Mouse (Mus musculus) midbrain, embryonic 12.5 days (tissue): Measurements from ENCODE around the gene Ms4a4b. TPM values are rescaled to one million over a fixed set of nuclear protein-coding genes. Genes with fewer than 3 reads are reported as not detected.
"Not testable (repeated sequence)": the region's sequence is repeated elsewhere in the genome, so short reads cannot be mapped to it uniquely, and the experiment has no call there.

ENCODE experiments used
- ATAC-seq: fragments of 200-750 bp; cut with Nextera tagmentation; 2 replicates; pipeline ENCODE4 v1.8.0; 2017; ENCODE audit warnings: low read depth, moderate TSS enrichment, moderate library complexity; ENCODE audit not compliant: low FRiP score
- H3K27ac ChIP-seq: fragments of 300-500 bp; sonication (generic); replicated peaks from 2 replicates; pipeline ENCODE4 v1.5.1; 2016; ENCODE audit warnings: mild to moderate bottlenecking
- H3K27me3 ChIP-seq: fragments of 300-500 bp; sonication (generic); 2 replicates; pipeline ENCODE4 v1.6.1; 2016; ENCODE audit warnings: mild to moderate bottlenecking
- H3K36me3 ChIP-seq: fragments of 300-500 bp; sonication (generic); 2 replicates; pipeline ENCODE4 v1.6.1; 2016
- H3K4me1 ChIP-seq: fragments of 300-500 bp; sonication (generic); 2 replicates; pipeline ENCODE4 v1.6.1; 2016
- H3K4me2 ChIP-seq: fragments of 300-500 bp; sonication (generic); replicated peaks from 2 replicates; pipeline ENCODE4 v1.6.1; 2016; ENCODE audit warnings: mild to moderate bottlenecking, moderate library complexity
- H3K4me3 ChIP-seq: fragments of 300-500 bp; sonication (generic); 2 replicates; pipeline ENCODE4 v1.5.1; 2016; ENCODE audit warnings: mild to moderate bottlenecking
- H3K9ac ChIP-seq: fragments of 300-500 bp; sonication (generic); replicated peaks from 2 replicates; pipeline ENCODE4 v1.6.1; 2016; ENCODE audit warnings: mild to moderate bottlenecking, moderate library complexity
- H3K9me3 ChIP-seq: fragments of 300-500 bp; sonication (generic); 2 replicates; pipeline ENCODE4 v1.6.1; 2016; ENCODE audit warnings: mild to moderate bottlenecking
- WGBS: fragments of 180-500 bp; shearing (Covaris S2); methylation state at CpG from one replicate; pipeline ENCODE4 v1.1.7; 2016; 5-methylcytosine and 5-hydroxymethylcytosine counted together
- polyA plus RNA-seq: library from polyadenylated mRNA; unstranded; fragments of >200 nt; fragmentation: Nextera tagmentation; extraction: Ambion mirVana; gene quantifications from 2 replicates; pipeline ENCODE4 v1.2.1, GENCODE M21; 2016

Ms4a4b gene
- polyA plus RNA-seq, 1 experiment from 2014 or later: not detected

DNA sequence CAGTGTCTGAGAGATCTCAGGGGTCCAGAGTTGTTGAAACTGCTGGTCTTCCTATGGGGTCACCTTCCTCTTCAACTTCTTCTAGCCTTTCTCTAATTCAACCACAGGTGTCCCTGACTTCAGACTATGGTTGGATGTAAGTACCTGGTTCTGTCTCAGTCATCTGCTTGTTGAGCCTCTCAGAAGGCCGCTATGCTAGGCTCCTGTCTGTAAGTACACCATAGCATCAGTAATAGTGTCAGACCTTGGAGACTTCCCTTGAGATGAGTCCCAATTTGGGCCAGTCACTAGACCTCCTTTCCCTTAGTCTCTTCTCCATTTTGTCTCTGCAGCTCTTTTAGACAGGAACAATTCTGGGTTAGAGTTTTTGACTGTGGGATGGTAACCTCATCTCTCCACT lies 49.3 kb downstream of the Ms4a4b start:
- Histone ChIP-seq H3K9me3 (no peaks in the 10 kb centered on the region), H3K36me3 (no peaks in the 10 kb centered on the region), H3K27ac (no peak overlapping the region), H3K9ac (no peak overlapping the region), H3K4me3 (no peak overlapping the region), H3K27me3 (no peaks in the 10 kb centered on the region), H3K4me2 (no peak overlapping the region), H3K4me1 (no peaks in the 10 kb centered on the region)
- ATAC-seq: no peak
- whole genome bisulfite sequencing: 81% methylated on average over 1 of the region's 1 CpGs

DNA sequence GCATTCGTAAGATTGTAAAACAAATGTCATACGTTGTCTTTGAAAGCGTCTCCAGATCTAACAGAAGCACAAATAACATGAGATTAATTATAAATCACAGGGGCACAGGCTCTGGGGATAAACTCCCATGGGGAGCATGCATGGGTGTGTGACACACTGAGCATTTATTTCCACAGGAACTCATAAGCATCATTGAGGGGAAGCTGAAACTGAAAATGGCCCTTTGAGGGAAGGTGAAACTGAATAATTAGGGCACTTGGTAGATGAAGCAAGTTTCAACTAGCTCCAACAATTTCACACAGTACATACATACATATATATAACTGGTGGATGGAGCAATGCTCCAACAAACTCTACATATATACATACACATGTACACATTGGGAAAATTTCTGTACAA lies 51.2 kb downstream of the Ms4a4b start:
- no peak overlapping the region for H3K9ac ChIP-seq
- no peak for ATAC-seq
- 89% methylated on average over 3 of the region's 3 CpGs for WGBS

GRCm38 (mm10) chr19:11496361-11496760 lies 53.0 kb downstream of the Ms4a4b start:
- Histone ChIP-seq H3K27me3 (no peaks in the 10 kb centered on the region), H3K9ac (no peak overlapping the region), H3K4me2 (no peak overlapping the region), H3K27ac (no peak overlapping the region), H3K9me3 (no peaks in the 10 kb centered on the region), H3K36me3 (no peaks in the 10 kb centered on the region), H3K4me1 (no peaks in the 10 kb centered on the region), H3K4me3 (no peak overlapping the region)
- 86% methylated on average over 6 of the region's 6 CpGs for WGBS
- no peak for ATAC-seq

More for the DNA sequence above, 51.2 kb downstream of the Ms4a4b start:
- H3K36me3 ChIP-seq: no peaks in the 10 kb centered on the region
- no peak overlapping the region for H3K4me3 ChIP-seq
- no peaks in the 10 kb centered on the region for H3K4me1 ChIP-seq
- H3K27me3 ChIP-seq: no peaks in the 10 kb centered on the region
- no peak overlapping the region for H3K27ac ChIP-seq
- H3K4me2 ChIP-seq: no peak overlapping the region
- no peaks in the 10 kb centered on the region for H3K9me3 ChIP-seq

- 80% methylated on average over 1 of the region's 1 CpGs for WGBS
- not testable (repeated sequence) for H3K27me3 ChIP-seq, H3K4me2 ChIP-seq, H3K4me3 ChIP-seq, H3K9me3 ChIP-seq, ATAC-seq, H3K4me1 ChIP-seq, H3K27ac ChIP-seq, H3K9ac ChIP-seq, H3K36me3 ChIP-seq
These were observed 53.9 kb downstream of the Ms4a4b start for GRCm38 (mm10) chr19:11497300-11497699.

GRCm38 (mm10) chr19:11500796-11501195 lies 57.4 kb downstream of the Ms4a4b start:
- ATAC-seq: no peak
- H3K9me3 ChIP-seq: no peaks in the 10 kb centered on the region
- WGBS: 90% methylated on average over 1 of the region's 1 CpGs
- H3K4me2 ChIP-seq: no peak overlapping the region
- no peaks in the 10 kb centered on the region for H3K4me1 ChIP-seq
- no peak overlapping the region for H3K27ac ChIP-seq
- H3K9ac ChIP-seq: no peak overlapping the region
- H3K36me3 ChIP-seq: no peaks in the 10 kb centered on the region
- no peaks in the 10 kb centered on the region for H3K27me3 ChIP-seq
- no peak overlapping the region for H3K4me3 ChIP-seq

DNA sequence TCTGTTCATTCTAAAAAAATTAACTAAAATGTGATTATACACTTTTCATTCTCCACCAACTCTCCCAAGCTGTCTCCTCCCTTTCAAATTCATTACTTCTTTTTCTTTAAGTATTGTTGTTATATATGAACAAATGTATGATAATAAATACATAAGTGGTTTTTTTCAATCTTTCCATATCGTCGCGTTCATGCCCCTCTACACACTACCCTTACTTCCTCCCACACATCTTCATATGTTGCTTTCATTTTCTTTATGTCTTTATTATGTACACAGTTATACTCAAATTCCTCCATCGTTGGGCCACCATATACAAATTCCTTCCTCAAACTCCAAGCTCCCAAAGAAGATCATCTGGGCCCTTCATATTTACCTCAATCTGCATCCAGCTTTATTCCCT lies 58.0 kb downstream of the Ms4a4b start:
- H3K9ac ChIP-seq: no peak overlapping the region
- WGBS: 94% methylated on average over 4 of the region's 4 CpGs
- H3K9me3 ChIP-seq: no peaks in the 10 kb centered on the region
- H3K36me3 ChIP-seq: no peaks in the 10 kb centered on the region
- H3K4me2 ChIP-seq: no peak overlapping the region
- no peak overlapping the region for H3K27ac ChIP-seq
- no peaks in the 10 kb centered on the region for H3K4me1 ChIP-seq
- ATAC-seq: no peak
- H3K4me3 ChIP-seq: no peak overlapping the region
- H3K27me3 ChIP-seq: no peaks in the 10 kb centered on the region

DNA sequence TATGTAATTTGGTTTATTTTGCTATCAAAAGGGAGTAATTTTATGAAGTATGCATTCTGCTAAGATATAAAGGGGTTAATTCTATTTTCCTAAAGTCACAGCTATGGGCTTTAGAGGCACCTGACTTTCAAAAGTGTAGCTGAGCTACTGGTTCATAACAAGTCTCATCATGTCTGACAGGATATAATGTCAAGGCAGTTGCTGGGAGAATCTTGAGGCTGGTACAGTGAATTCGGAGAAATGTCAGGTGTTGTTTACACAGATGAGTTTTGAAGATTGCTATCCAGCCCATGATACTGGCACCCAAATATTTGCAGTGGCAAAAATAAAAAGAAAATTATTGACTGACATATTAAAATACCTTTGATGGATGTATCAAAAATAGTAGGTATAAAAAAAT lies 61.5 kb downstream of the Ms4a4b start:
- Histone ChIP-seq H3K4me1 (no peaks in the 10 kb centered on the region), H3K4me2 (no peak overlapping the region), H3K27ac (no peak overlapping the region), H3K4me3 (no peak overlapping the region), H3K9me3 (no peaks in the 10 kb centered on the region), H3K36me3 (no peaks in the 10 kb centered on the region), H3K27me3 (no peaks in the 10 kb centered on the region), H3K9ac (no peak overlapping the region)
- 71% methylated on average over 1 of the region's 1 CpGs for WGBS
- no peak for ATAC-seq

- Histone ChIP-seq H3K27ac (no peak overlapping the region), H3K9ac (no peak overlapping the region), H3K4me1 (no peaks in the 10 kb centered on the region), H3K27me3 (no peaks in the 10 kb centered on the region), H3K9me3 (no peaks in the 10 kb centered on the region), H3K36me3 (no peaks in the 10 kb centered on the region), H3K4me2 (no peak overlapping the region), H3K4me3 (no peak overlapping the region)
- ATAC-seq: no peak
- 64% methylated on average over 1 of the region's 1 CpGs for WGBS
These were observed 70.1 kb downstream of the Ms4a4b start for GRCm38 (mm10) chr19:11513458-11513857.

GRCm38 (mm10) chr19:11516246-11516645 lies 72.9 kb downstream of the Ms4a4b start, which contains the start of gene Ms4a6b:
Gene Ms4a6b (plus strand): TSS chr19:11516512.
- no peaks in the 10 kb centered on the region for H3K27me3 ChIP-seq
- no peak within 1 kb of the TSS for H3K4me3 ChIP-seq
- no peak for ATAC-seq
- H3K4me1 ChIP-seq: no peaks in the 10 kb centered on the region
- no peak within 1 kb of the TSS for H3K27ac ChIP-seq
- H3K36me3 ChIP-seq: no peaks in the 10 kb centered on the region
- no peak within 1 kb of the TSS for H3K4me2 ChIP-seq
- H3K9me3 ChIP-seq: no peaks in the 10 kb centered on the region
- no peak within 1 kb of the TSS for H3K9ac ChIP-seq

Other genes starting within 250 kb of the Ms4a4b start
- gene Ms4a13, start 246.8 kb upstream of the Ms4a4b start, polyA plus RNA-seq: not detected in 2 replicates
- not detected in 2 replicates for gene Ms4a12, start 211.1 kb upstream of the Ms4a4b start, polyA plus RNA-seq
- not detected in 2 replicates for gene Ms4a1, start 177.3 kb upstream of the Ms4a4b start, polyA plus RNA-seq
- gene Ms4a5, start 159.7 kb upstream of the Ms4a4b start, polyA plus RNA-seq: not detected in 2 replicates
- gene Ms4a14, start 129.1 kb upstream of the Ms4a4b start, polyA plus RNA-seq: 0.04 TPM in 1 of 2 replicates, not detected in the other
- gene Ms4a7, start 107.4 kb upstream of the Ms4a4b start, polyA plus RNA-seq: 2.3 and 2.7 TPM in 2 replicates
- 1.9 and 3.1 TPM in 2 replicates for gene Ms4a4a, start 68.0 kb upstream of the Ms4a4b start, polyA plus RNA-seq
- 0.13 and 0.17 TPM in 2 replicates for gene Ms4a4c, start 38.8 kb upstream of the Ms4a4b start, polyA plus RNA-seq
- 2.1 and 3.1 TPM in 2 replicates for gene Ms4a6c, start 25.8 kb downstream of the Ms4a4b start, polyA plus RNA-seq
- gene Gm8369, start 42.4 kb downstream of the Ms4a4b start, polyA plus RNA-seq: not detected in 2 replicates
- 3.1 and 3.3 TPM in 2 replicates for gene Ms4a6b, start 73.0 kb downstream of the Ms4a4b start, polyA plus RNA-seq
- 0.20 TPM in 1 of 2 replicates, not detected in the other for gene Ms4a4d, start 93.2 kb downstream of the Ms4a4b start, polyA plus RNA-seq
- 2.9 and 4.1 TPM in 2 replicates for gene Ms4a6d, start 161.3 kb downstream of the Ms4a4b start, polyA plus RNA-seq
- not detected in 2 replicates for gene Ms4a2, start 180.2 kb downstream of the Ms4a4b start, polyA plus RNA-seq
- not detected in 2 replicates for gene Ms4a3, start 197.3 kb downstream of the Ms4a4b start, polyA plus RNA-seq
- not detected in 2 replicates for gene Oosp2, start 217.0 kb downstream of the Ms4a4b start, polyA plus RNA-seq
- gene Oosp1, start 247.6 kb downstream of the Ms4a4b start, polyA plus RNA-seq: not detected in 2 replicates